Mouse (Mus musculus): ENCODE data around the gene Chp2. TPM values are rescaled to one million over a fixed set of nuclear protein-coding genes. Genes with fewer than 3 reads are reported as not detected.

Chp2 gene
- polyA plus RNA-seq, 1 experiment from 2014 or later, result 0.29 TPM

Other genes with a start within 250 kb of the Chp2 start
- gene Cog7, start 237.8 kb upstream of the Chp2 start, polyA plus RNA-seq (2016; fragmentation: Nextera tagmentation; extraction: Ambion mirVana), result 21.9 and 23.0 TPM in 2 replicates
- gene Gga2, start 198.3 kb upstream of the Chp2 start, polyA plus RNA-seq (2016; fragmentation: Nextera tagmentation; extraction: Ambion mirVana), result 72.5 and 73.7 TPM in 2 replicates
- gene Ubfd1, start 152.3 kb upstream of the Chp2 start, polyA plus RNA-seq (2016; fragmentation: Nextera tagmentation; extraction: Ambion mirVana), result 78.9 and 83.5 TPM in 2 replicates
- 15.0 and 16.1 TPM in 2 replicates for gene Ears2, start 152.2 kb upstream of the Chp2 start, polyA plus RNA-seq (2016; fragmentation: Nextera tagmentation; extraction: Ambion mirVana)
- gene Ndufab1, start 117.6 kb upstream of the Chp2 start, polyA plus RNA-seq (2016; fragmentation: Nextera tagmentation; extraction: Ambion mirVana), result 572 and 610 TPM in 2 replicates
- gene Palb2, start 86.5 kb upstream of the Chp2 start, polyA plus RNA-seq (2016; fragmentation: Nextera tagmentation; extraction: Ambion mirVana), result 20.4 and 22.2 TPM in 2 replicates
- 121 and 125 TPM in 2 replicates for gene Dctn5, start 86.5 kb upstream of the Chp2 start, polyA plus RNA-seq (2016; fragmentation: Nextera tagmentation; extraction: Ambion mirVana)
- 158 and 171 TPM in 2 replicates for gene Plk1, start 60.1 kb upstream of the Chp2 start, polyA plus RNA-seq (2016; fragmentation: Nextera tagmentation; extraction: Ambion mirVana)
- 0.24 and 0.32 TPM in 2 replicates for gene Ern2, start 33.3 kb upstream of the Chp2 start, polyA plus RNA-seq (2016; fragmentation: Nextera tagmentation; extraction: Ambion mirVana)
- 18.5 and 20.5 TPM in 2 replicates for gene Prkcb, start 69.3 kb downstream of the Chp2 start, polyA plus RNA-seq (2016; fragmentation: Nextera tagmentation; extraction: Ambion mirVana)